In the genomic region with DNA sequence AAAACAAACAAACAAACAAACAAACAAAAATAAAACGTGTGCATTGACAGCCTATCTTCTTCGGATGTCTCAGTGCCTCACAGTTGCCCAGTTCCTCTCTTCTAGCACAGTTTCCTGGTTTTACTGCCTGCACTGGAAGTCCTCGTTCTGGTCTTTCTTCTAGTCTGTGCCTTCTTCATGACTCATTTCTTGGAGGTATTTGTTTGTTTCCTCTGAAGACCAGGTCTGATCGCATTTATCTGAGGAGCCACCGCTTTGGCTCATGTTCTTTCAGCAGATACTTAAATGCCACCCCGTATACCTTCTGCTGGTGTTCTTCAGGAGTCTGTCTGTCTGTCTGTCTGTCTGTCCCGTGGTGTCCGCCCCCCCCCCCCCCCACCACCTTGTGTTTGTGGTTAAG, we compare ENCODE assay signal across 12 mouse cellular contexts.
"Had no signal": no experiment of that assay in that cellular context is flagged by ENCODE, and none has a peak within 500 bp of the region (broad histone marks: within the 10 kb centered on the region; RNA-seq: fewer than 3 reads in every experiment).

No protein-coding gene starts in this region.

- H3K9ac ChIP-seq: limb, embryonic 13.5 days; lung, embryonic 14.5 days; midbrain, embryonic 15.5 days; neural tube, embryonic 15.5 days had no signal

- H3K27me3 ChIP-seq: limb, embryonic 13.5 days; midbrain, embryonic 15.5 days; neural tube, embryonic 15.5 days had no signal

- DNase-seq: kidney, adult 18-20 months; kidney, postnatal 10 days; layer of hippocampus, postnatal 36 days; lung, embryonic 14.5 days; lung, postnatal 14 days; right cerebral cortex, adult 18-20 months; thymus, postnatal 4 days had no signal

- ATAC-seq: midbrain, embryonic 15.5 days had no signal

- H3K36me3 ChIP-seq: limb, embryonic 13.5 days; midbrain, embryonic 15.5 days; neural tube, embryonic 15.5 days had no signal

- H3K27ac ChIP-seq: limb, embryonic 13.5 days; midbrain, embryonic 15.5 days; neural tube, embryonic 15.5 days; stomach, postnatal 0 days had no signal

- H3K4me2 ChIP-seq: limb, embryonic 13.5 days; lung, embryonic 14.5 days; midbrain, embryonic 11.5 days; midbrain, embryonic 15.5 days; neural tube, embryonic 15.5 days had no signal

- H3K4me3 ChIP-seq: limb, embryonic 13.5 days; midbrain, embryonic 15.5 days; neural tube, embryonic 15.5 days had no signal

- H3K9me3 ChIP-seq: limb, embryonic 13.5 days; midbrain, embryonic 15.5 days; neural tube, embryonic 15.5 days had no signal
